Mouse (Mus musculus) limb, embryonic 14.5 days (tissue): Measurements from ENCODE around the gene Bysl. TPM values are rescaled to one million over a fixed set of nuclear protein-coding genes. Genes with fewer than 3 reads are reported as not detected.

Experiments
- ATAC-seq: fragments of 200-750 bp; cut with Nextera tagmentation; 2 replicates; pipeline ENCODE4 v1.8.0; 2017; ENCODE audit warnings: low read depth, moderate number of reproducible peaks, moderate TSS enrichment; ENCODE audit not compliant: low FRiP score
- DNase-seq: peaks from one replicate; pipeline ENCODE4 v3.0.0-alpha.2; 2015; ENCODE audit warnings: low spot score
- H3K27ac ChIP-seq: fragments of 300-500 bp; sonication (generic); replicated peaks from 2 replicates; pipeline ENCODE4 v1.5.1; 2014; ENCODE audit warnings: low read depth, mild to moderate bottlenecking, low read length, moderate library complexity, mixed read lengths
- H3K27me3 ChIP-seq: fragments of 300-500 bp; sonication (generic); 2 replicates; pipeline ENCODE4 v1.6.1; 2014; ENCODE audit warnings: low read length, mixed read lengths; ENCODE audit not compliant: control insufficient read depth, insufficient read depth
- H3K36me3 ChIP-seq: fragments of 300-500 bp; sonication (generic); 2 replicates; pipeline ENCODE4 v1.6.1; 2014; ENCODE audit warnings: mild to moderate bottlenecking, low read length, moderate library complexity, mixed read lengths; ENCODE audit not compliant: control insufficient read depth, insufficient read depth
- H3K4me1 ChIP-seq: fragments of 300-500 bp; sonication (generic); 2 replicates; pipeline ENCODE4 v1.6.1; 2014; ENCODE audit warnings: antibody characterized with exemption, low read length, mixed read lengths; ENCODE audit not compliant: control insufficient read depth, insufficient read depth
- H3K4me2 ChIP-seq: fragments of 300-500 bp; sonication (generic); replicated peaks from 2 replicates; pipeline ENCODE4 v1.6.1; 2014; ENCODE audit warnings: low read depth, mild to moderate bottlenecking, low read length, moderate library complexity; ENCODE audit not compliant: severe bottlenecking
- H3K4me3 ChIP-seq: fragments of 300-500 bp; sonication (generic); replicated peaks from 2 replicates; pipeline ENCODE4 v1.5.1; 2014; ENCODE audit warnings: low read length
- H3K9ac ChIP-seq: fragments of 300-500 bp; sonication (generic); 2 replicates; pipeline ENCODE4 v1.6.1; 2014; ENCODE audit warnings: mild to moderate bottlenecking, low read depth, low read length, moderate library complexity; ENCODE audit not compliant: severe bottlenecking
- H3K9me3 ChIP-seq: fragments of 300-500 bp; sonication (generic); 2 replicates; pipeline ENCODE4 v1.6.1; 2016; ENCODE audit warnings: low read length; ENCODE audit not compliant: control insufficient read depth
- POLR2A ChIP-seq: fragments of 200-500 bp; IDR thresholded peaks from 2 replicates; pipeline ENCODE4 v1.8.0; 2012; ENCODE audit warnings: inconsistent platforms, mild to moderate bottlenecking, moderate library complexity, borderline replicate concordance; ENCODE audit not compliant: insufficient read depth, insufficient read length; ENCODE audit errors: extremely low read depth
- WGBS: fragments of 180-500 bp; shearing (Covaris S2); extraction: QIAGEN DNeasy Blood & Tissue Kit; methylation state at CpG from one replicate; pipeline ENCODE4 v1.1.7; 2014; 5-methylcytosine and 5-hydroxymethylcytosine counted together
- polyA plus RNA-seq, 2 experiments: library from polyadenylated mRNA; depleted of rRNA in 1 of 2; stranded (reverse) in 1 of 2; unstranded in 1 of 2; fragments of >200 nt; fragmentation: Nextera tagmentation in 1 of 2; extraction: Ambion mirVana in 1 of 2; gene quantifications; 2 replicates each; pipeline versions ENCODE4 v1.2.1 to v1.2.3; 2012 to 2014

Bysl gene
- polyA plus RNA-seq, 2 experiments = 20.4 to 20.6 TPM

DNA sequence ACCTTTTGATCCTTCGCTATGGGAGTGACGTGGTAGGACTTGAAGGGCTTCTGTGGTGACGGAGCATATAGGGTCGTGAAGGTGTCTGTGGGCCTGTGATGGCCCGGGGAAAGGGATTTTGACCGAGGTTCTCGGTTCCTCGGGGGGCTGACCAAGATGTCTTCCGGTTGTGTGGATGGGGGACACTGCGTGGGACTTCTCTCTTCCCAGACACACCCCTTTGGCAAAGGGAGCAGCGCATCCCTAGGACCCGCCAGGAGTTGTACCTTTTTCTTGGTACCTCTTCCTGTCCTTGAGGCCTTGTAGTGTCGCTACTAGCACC lies 330 bp upstream of the Bysl start:
- Histone ChIP-seq H3K4me1 (peaks cover 19% of the 10 kb centered on the region), H3K4me2 (peak overlapping the region; percentile 93), H3K27me3 (no peaks in the 10 kb centered on the region), H3K36me3 (peaks cover 30% of the 10 kb centered on the region), H3K9ac (peak overlapping the region; percentile 78), H3K9me3 (no peaks in the 10 kb centered on the region), H3K4me3 (peak overlapping the region; percentile 88), H3K27ac (0 out of 2 replicates have a peak overlapping the region, but pooled peaks have one; percentile 74)
- ATAC-seq = no peak; the same call in 1 of the 2 replicates
- WGBS = 0% methylated on average over 13 of the region's 13 CpGs
- DNase-seq = no peak
- no peak for TF ChIP-seq POLR2A

DNA sequence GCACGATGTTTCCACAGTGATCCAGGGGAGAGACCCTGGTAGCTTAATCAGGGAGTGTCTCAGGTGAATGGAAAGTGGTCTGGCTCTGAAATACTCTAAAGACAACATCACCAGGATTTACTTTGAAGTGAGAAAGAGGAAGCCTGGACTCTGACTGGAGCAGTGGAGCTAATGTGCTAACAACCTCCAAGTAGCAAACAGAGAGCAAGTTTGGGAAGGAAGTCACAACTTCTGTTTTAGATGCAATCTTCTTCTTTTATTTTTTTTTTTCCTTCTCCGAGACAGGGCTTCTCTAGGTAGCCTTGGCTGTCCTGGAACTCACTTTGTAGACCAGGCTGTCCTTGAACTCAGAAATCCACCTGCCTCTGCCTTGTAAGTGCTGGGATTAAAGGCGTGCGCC lies 2.1 kb downstream of the Bysl start:
- Histone ChIP-seq H3K36me3 (peaks cover 36% of the 10 kb centered on the region), H3K9me3 (no peaks in the 10 kb centered on the region), H3K9ac (no peak overlapping the region), H3K4me1 (peaks cover 19% of the 10 kb centered on the region), H3K4me2 (no peak overlapping the region), H3K27ac (no peak overlapping the region), H3K27me3 (no peaks in the 10 kb centered on the region), H3K4me3 (no peak overlapping the region)
- DNase-seq (no peak), ATAC-seq (no peak)
- WGBS = 92% methylated on average over 4 of the region's 4 CpGs
- no peak for TF ChIP-seq POLR2A

DNA sequence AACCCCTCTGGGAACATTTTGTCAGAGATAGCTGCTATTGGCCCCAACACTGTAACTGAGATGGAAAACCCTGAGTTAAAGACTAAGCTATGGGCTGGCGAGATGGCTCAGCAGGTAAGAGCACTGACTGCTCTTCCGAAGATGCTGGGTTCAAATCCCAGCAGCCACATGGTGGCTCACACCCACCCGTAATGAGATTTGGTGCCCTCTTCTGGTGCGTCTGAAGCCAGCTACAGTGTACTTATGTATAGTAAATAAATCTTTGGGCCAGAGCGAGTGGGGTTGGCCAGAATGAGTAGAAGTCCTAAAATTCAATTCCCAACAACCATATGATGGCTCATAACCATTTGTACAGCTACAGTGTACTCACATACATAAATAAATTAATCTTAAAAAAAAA lies 5.1 kb downstream of the Bysl start:
- H3K4me1 ChIP-seq = peaks cover 9% of the 10 kb centered on the region
- DNase-seq = no peak

DNA sequence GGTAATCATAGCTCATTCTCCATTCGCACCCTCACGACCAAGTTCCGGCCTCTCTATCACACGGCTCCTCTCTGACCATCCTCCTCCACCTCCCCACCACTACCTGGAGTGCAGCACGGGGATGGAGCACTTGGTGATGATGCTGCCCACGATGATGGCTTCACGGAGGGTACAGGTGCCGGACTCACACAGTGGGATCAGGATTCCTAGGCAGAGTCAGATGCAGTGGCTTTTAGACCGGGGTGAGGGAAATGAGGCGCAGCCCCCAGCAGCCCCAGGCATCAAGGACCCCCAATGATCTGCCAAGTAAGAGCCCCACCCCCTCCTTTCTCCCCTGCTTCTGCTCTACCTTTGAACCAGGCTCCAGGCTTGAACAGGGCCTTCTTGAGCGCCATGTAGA lies 9.0 kb downstream of the Bysl start:
- Histone ChIP-seq H3K9ac (no peak overlapping the region), H3K4me1 (peaks cover 10% of the 10 kb centered on the region), H3K36me3 (peaks cover 92% of the 10 kb centered on the region), H3K9me3 (no peaks in the 10 kb centered on the region), H3K4me3 (no peak overlapping the region), H3K4me2 (no peak overlapping the region), H3K27ac (no peak overlapping the region), H3K27me3 (no peaks in the 10 kb centered on the region)
- ATAC-seq (no peak), DNase-seq (no peak)
- TF ChIP-seq POLR2A = no peak
- WGBS = 94% methylated on average over 11 of the region's 11 CpGs

More for the DNA sequence above, 5.1 kb downstream of the Bysl start:
- Histone ChIP-seq H3K27ac (no peak overlapping the region), H3K4me3 (no peak overlapping the region), H3K9ac (no peak overlapping the region), H3K36me3 (peaks cover 53% of the 10 kb centered on the region), H3K27me3 (no peaks in the 10 kb centered on the region), H3K9me3 (no peaks in the 10 kb centered on the region), H3K4me2 (no peak overlapping the region)
- WGBS = 69% methylated on average over 5 of the region's 5 CpGs
- no peak for TF ChIP-seq POLR2A
- no peak for ATAC-seq

DNA sequence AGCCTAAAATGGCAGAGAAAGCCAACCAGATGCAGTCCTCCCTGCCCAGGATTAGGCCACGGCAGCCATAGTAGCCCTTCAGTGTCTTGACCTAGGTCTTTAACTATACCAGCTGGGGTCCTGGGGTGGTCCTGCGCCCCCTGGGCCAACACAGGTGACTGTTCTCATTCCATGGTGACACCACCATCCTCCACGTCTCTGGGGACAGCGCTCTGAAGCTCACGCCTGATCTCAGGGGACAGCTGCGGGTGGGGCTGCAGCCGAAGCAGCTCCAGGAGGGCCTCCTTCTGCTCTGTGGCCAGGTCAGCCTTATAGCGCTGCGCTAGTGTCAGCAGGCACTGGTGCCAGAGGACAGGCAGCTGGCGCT lies 9.9 kb downstream of the Bysl start:
- peaks cover 19% of the 10 kb centered on the region for H3K4me1 ChIP-seq
- DNase-seq (no peak), ATAC-seq (no peak)
- H3K4me3 ChIP-seq = no peak overlapping the region
- H3K4me2 ChIP-seq = no peak overlapping the region
- H3K27ac ChIP-seq = no peak overlapping the region
- H3K36me3 ChIP-seq = peaks cover 92% of the 10 kb centered on the region
- H3K9ac ChIP-seq = no peak overlapping the region
- no peak for TF ChIP-seq POLR2A
- H3K27me3 ChIP-seq = no peaks in the 10 kb centered on the region
- no peaks in the 10 kb centered on the region for H3K9me3 ChIP-seq
- 94% methylated on average over 10 of the region's 10 CpGs for WGBS
